Mouse (Mus musculus): ENCODE measurements around the gene Ntrk3.

Ntrk3 gene

GRCm38 (mm10) chr7:78376875-78377274 is 360.9 kb downstream of the Ntrk3 start:
- DNase-seq (ENCODE audit: low read depth, low spot score) = no peak

- no peak for DNase-seq (ENCODE audit: low read depth, low spot score)
Measured at GRCm38 (mm10) chr7:78361341-78362309, 376.2 kb downstream of the Ntrk3 start.

GRCm38 (mm10) chr7:78347464-78347863 is 390.3 kb downstream of the Ntrk3 start:
- DNase-seq (ENCODE audit: low read depth, low spot score) = no peak

- DNase-seq (ENCODE audit: low read depth, low spot score) = no peak
Measured at GRCm38 (mm10) chr7:78333422-78333821, 404.4 kb downstream of the Ntrk3 start.

- DNase-seq (ENCODE audit: low read depth, low spot score) = no peak
Measured at GRCm38 (mm10) chr7:78328301-78328700, 409.5 kb downstream of the Ntrk3 start.

GRCm38 (mm10) chr7:78326185-78326584 is 411.6 kb downstream of the Ntrk3 start:
- DNase-seq (ENCODE audit: low read depth, low spot score) = no peak

- no peak for DNase-seq (ENCODE audit: low read depth, low spot score)
Measured at GRCm38 (mm10) chr7:78318640-78319039, 419.2 kb downstream of the Ntrk3 start.

- no peak for DNase-seq (ENCODE audit: low read depth, low spot score)
Measured at GRCm38 (mm10) chr7:78305770-78306169, 432.0 kb downstream of the Ntrk3 start.

- DNase-seq (ENCODE audit: low read depth, low spot score) = no peak
Measured at GRCm38 (mm10) chr7:78305029-78305428, 432.8 kb downstream of the Ntrk3 start.

- DNase-seq (ENCODE audit: low read depth, low spot score) = no peak
Measured at GRCm38 (mm10) chr7:78297290-78297689, 440.5 kb downstream of the Ntrk3 start.

GRCm38 (mm10) chr7:78294322-78294721 is 443.5 kb downstream of the Ntrk3 start:
- DNase-seq (ENCODE audit: low read depth, low spot score) = peak; percentile 11

- no peak for DNase-seq (ENCODE audit: low read depth, low spot score)
Measured at GRCm38 (mm10) chr7:78290186-78290585, 447.6 kb downstream of the Ntrk3 start.

GRCm38 (mm10) chr7:78286516-78287238 is 451.1 kb downstream of the Ntrk3 start:
- DNase-seq (ENCODE audit: low read depth, low spot score) = no peak

GRCm38 (mm10) chr7:78269506-78270250 is 468.1 kb downstream of the Ntrk3 start:
- DNase-seq (ENCODE audit: low read depth, low spot score) = no peak

- DNase-seq (ENCODE audit: low read depth, low spot score) = peak; percentile 62
Measured at GRCm38 (mm10) chr7:78267461-78268007, 470.3 kb downstream of the Ntrk3 start.

GRCm38 (mm10) chr7:78264432-78265002 is 473.3 kb downstream of the Ntrk3 start:
- DNase-seq (ENCODE audit: low read depth, low spot score) = no peak

GRCm38 (mm10) chr7:78261420-78262125 is 476.2 kb downstream of the Ntrk3 start:
- DNase-seq (ENCODE audit: low read depth, low spot score) = no peak

GRCm38 (mm10) chr7:78258151-78258550 is 479.7 kb downstream of the Ntrk3 start:
- no peak for DNase-seq (ENCODE audit: low read depth, low spot score)

- no peak for DNase-seq (ENCODE audit: low read depth, low spot score)
Measured at GRCm38 (mm10) chr7:78253777-78254385, 483.9 kb downstream of the Ntrk3 start.

- DNase-seq (ENCODE audit: low read depth, low spot score) = no peak
Measured at GRCm38 (mm10) chr7:78248119-78248642, 489.6 kb downstream of the Ntrk3 start.

All from ES-CJ7 (cell line).